Mouse (Mus musculus) heart, adult 10 weeks (tissue): ENCODE results near the gene Speer2. TPM values are rescaled to one million over a fixed set of nuclear protein-coding genes. Genes with fewer than 3 reads are reported as not detected.

Experiments used
- polyA plus RNA-seq: library from polyadenylated mRNA; stranded (reverse); fragments of 350-450 nt; fragmentation: Illumina TruSeq; extraction: RNeasy Lipid Tissue Mini Kit (QIAGEN cat#74804); gene quantifications from one replicate; pipeline ENCODE4 v1.2.3, GENCODE M21; 2014; ENCODE audit warnings: low read depth, low replicate concordance

Gene Speer2
- not detected for polyA plus RNA-seq

DNA sequence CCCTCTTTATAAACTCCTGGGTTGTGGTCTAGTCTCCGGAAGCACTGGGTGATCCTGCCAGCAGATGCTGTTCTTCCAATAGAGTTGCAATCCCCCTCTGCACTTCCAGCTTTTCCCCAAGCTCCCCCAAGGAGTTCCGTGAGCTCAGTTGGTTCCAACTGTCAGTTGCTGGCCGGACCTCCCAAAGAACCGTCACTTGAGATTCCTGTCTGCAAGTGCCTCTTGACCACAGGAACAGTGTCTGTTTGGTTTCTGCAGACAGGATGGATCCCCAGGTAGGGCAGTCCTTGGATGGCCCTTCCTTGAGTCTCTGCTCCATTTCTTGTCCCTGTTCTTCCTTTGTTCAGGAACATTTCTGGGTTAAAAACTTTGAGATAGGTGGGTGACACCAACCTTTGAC, at the start of gene Speer2:
Speer2 (minus strand) TSS at position 101 of the 400 bp plus-strand sequence.

